Mouse (Mus musculus) thymus, adult 2 months (tissue): ENCODE results near the gene Kazald1.

Source experiments
- CTCF ChIP-seq: fragments of 200-500 bp; IDR thresholded peaks from 2 replicates; pipeline ENCODE4 v1.5.1; 2012; ENCODE audit warnings: mild to moderate bottlenecking, control low read depth, low read length, moderate library complexity, borderline replicate concordance; ENCODE audit not compliant: control insufficient read depth, poor library complexity, insufficient read depth; ENCODE audit errors: extremely low read depth
- POLR2A ChIP-seq: fragments of 200-500 bp; IDR thresholded peaks from 2 replicates; pipeline ENCODE4 v1.6.1; 2012; ENCODE audit warnings: mild to moderate bottlenecking, low read length, control low read depth, moderate library complexity; ENCODE audit not compliant: control insufficient read depth, poor library complexity, insufficient read depth; ENCODE audit errors: extremely low read depth

GRCm38 (mm10) chr19:45046523-45047321, 28.3 kb upstream of the Kazald1 start:
- no peak; the same call in 1 of the 2 replicates for TF ChIP-seq CTCF
- TF ChIP-seq POLR2A = no peak
